Mouse (Mus musculus): ENCODE measurements around the gene Rgs7bp.

DNA sequence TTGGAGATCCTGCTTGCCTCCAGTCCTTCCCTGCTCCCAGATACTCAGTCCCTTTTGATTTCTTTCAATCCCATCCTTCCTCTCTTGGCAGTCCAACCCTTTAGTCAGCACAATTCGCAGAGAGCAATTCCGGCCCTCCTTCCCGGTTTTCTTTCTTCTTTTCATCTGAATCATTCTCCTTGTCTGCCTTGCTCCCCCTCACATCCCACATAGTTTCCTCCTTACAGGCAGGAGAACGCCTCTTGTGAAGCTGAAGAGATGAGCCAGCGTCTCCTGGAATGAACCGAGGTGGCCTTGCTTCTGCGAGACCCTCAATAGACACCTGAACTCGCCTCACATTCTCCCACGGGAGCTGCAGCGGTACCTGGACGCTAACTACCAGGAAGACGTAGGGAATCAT is 16.9 kb downstream of the Rgs7bp start:
- no peak for TF ChIP-seq CTCF (conservative IDR thresholded peaks at IDR 0.05; ENCODE audit: low read length)
- TF ChIP-seq POU5F1 (IDR thresholded peaks at IDR 0.05; ENCODE audit: borderline replicate concordance, low read length), result no peak
